8 mouse cellular contexts compared by ENCODE assay signal in the genomic region with DNA sequence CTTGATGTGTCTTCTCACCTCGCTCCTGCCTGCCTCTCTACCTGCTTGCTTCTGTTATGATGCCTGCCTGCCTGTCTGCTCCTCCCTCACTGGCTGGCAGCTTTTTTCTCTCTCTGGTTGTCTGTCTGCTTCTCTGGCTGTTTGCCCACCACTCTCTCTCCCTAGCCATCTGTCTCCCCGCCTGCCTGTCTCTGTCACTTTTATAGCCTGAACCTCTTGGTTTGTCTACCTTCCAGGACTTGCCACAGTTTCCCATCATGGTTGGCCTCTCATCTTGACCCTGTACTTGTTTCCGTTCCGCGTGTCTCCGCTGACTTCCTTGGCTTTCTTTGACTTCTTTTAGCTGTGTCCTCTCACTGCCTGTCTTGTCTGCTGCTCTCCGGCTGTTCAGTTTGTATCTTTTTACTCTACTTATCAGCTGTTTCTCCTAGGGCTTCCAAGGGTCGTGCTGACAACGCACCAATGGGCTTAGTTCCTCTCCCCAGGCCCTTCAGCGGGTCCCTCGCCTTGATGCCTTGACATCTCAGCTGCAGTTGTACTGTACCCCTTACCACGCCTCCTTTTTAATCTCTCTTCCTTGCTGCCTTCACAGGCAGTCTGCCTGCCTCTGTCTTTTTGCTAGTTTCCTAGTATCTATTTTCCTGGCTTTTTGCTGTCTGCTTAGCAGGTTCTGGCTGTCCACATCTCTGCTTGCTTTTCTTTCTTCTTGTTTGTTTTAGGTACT. TPM values are rescaled to one million over a fixed set of nuclear protein-coding genes. Genes with fewer than 3 reads are reported as not detected.
A peak's percentile ranks its signal among the peaks of the same experiment; 100 is the strongest.
DNase-seq lines count a peak whose midpoint lies in the region; ATAC-seq and TF ChIP-seq lines count a peak whose summit lies in the region.

No protein-coding gene starts in this region.

- no peak overlapping the region for H3K4me3 ChIP-seq in embryonic facial prominence, embryonic 11.5 days (ENCODE audit: low read depth, low read length)
- peak overlapping the region; percentile 12; the same call in 1 of the 2 replicates for H3K4me3 ChIP-seq in neural tube, embryonic 15.5 days (replicated peaks)
- H3K4me3 ChIP-seq in gastrocnemius, adult 2 months, result no peak overlapping the region

- H3K4me2 ChIP-seq in embryonic facial prominence, embryonic 11.5 days (ENCODE audit: low read depth, low read length), result peak overlapping the region; percentile 16
- peak overlapping the region; percentile 40 for H3K4me2 ChIP-seq in neural tube, embryonic 15.5 days

- H3K9ac ChIP-seq in embryonic facial prominence, embryonic 11.5 days (replicated peaks; ENCODE audit: low read length), result no peak overlapping the region
- H3K9ac ChIP-seq in neural tube, embryonic 15.5 days (replicated peaks), result peak overlapping the region; percentile 17; the same call in 1 of the 2 replicates

- DNase-seq in adrenal gland, adult 2 months, result peak; percentile 22
- DNase-seq in adrenal gland, postnatal 4 days (ENCODE audit: low spot score in 2 of 2), result no peak
- DNase-seq in CD4-positive helper T cell, adult 2 months (ENCODE audit: low read depth, low spot score), result peak; percentile 52
- DNase-seq in embryonic facial prominence, embryonic 11.5 days (ENCODE audit: low spot score), result no peak
- peak; percentile 86 for DNase-seq in left cerebral cortex, postnatal 4 days
- DNase-seq in gastrocnemius, adult 2 months, result no peak

- no peaks in the 10 kb centered on the region for H3K9me3 ChIP-seq in embryonic facial prominence, embryonic 11.5 days (replicated peaks; ENCODE audit: control insufficient read depth, low read length)
- H3K9me3 ChIP-seq in neural tube, embryonic 15.5 days (replicated peaks), result no peaks in the 10 kb centered on the region

- no peaks in the 10 kb centered on the region for H3K27me3 ChIP-seq in embryonic facial prominence, embryonic 11.5 days (ENCODE audit: control insufficient read depth, insufficient read depth, low read length)
- H3K27me3 ChIP-seq in neural tube, embryonic 15.5 days (replicated peaks), result no peaks in the 10 kb centered on the region

- peak overlapping the region; percentile 9; the same call in 1 of the 2 replicates for H3K27ac ChIP-seq in embryonic facial prominence, embryonic 11.5 days (replicated peaks; ENCODE audit: low read depth, low read length)
- peak overlapping the region; percentile 77 for H3K27ac ChIP-seq in neural tube, embryonic 15.5 days (replicated peaks)
- no peak overlapping the region for H3K27ac ChIP-seq in gastrocnemius, adult 2 months

- intact Hi-C loops in left cerebral cortex, postnatal 4 days (cut with DNase I), result no loop called here
- intact Hi-C loops in gastrocnemius, adult 2 months (cut with DNase I), result no loop called here

- 60% methylated on average over 12 of the region's 12 CpGs for WGBS in embryonic facial prominence, embryonic 11.5 days
- WGBS in neural tube, embryonic 15.5 days, result 26% methylated on average over 12 of the region's 12 CpGs

- no peak for ATAC-seq in embryonic facial prominence, embryonic 11.5 days (replicated peaks; ENCODE audit: insufficient number of reproducible peaks, low FRiP score, low TSS enrichment, low read depth)
- ATAC-seq in inflammation-experienced regulatory T-cells, adult 6 months, result peak; percentile 23
- no peak for ATAC-seq in neural tube, embryonic 15.5 days (ENCODE audit: low FRiP score)

- TF ChIP-seq CTCF in gastrocnemius, adult 2 months (IDR thresholded peaks at IDR 0.05), result no peak

- H3K36me3 ChIP-seq in embryonic facial prominence, embryonic 11.5 days (replicated peaks; ENCODE audit: control insufficient read depth, insufficient read depth, low read depth, low read length), result no peaks in the 10 kb centered on the region; the same call in 1 of the 2 replicates
- peaks cover 5% of the 10 kb centered on the region; the same call in 1 of the 2 replicates for H3K36me3 ChIP-seq in neural tube, embryonic 15.5 days

- H3K4me1 ChIP-seq in embryonic facial prominence, embryonic 11.5 days (ENCODE audit: control insufficient read depth, insufficient read depth, low read length), result no peaks in the 10 kb centered on the region; the same call in 1 of the 2 replicates
- H3K4me1 ChIP-seq in neural tube, embryonic 15.5 days, result peaks cover 36% of the 10 kb centered on the region

RNA-seq across cellular contexts. Expression of gene Chd3, which starts 3.0 kb away (rescaled TPM):
- total RNA-seq in adrenal gland, adult 2 months (2021), result 10 to 100 TPM; 71.0 to 92.8 TPM
- 83.4 and 107 TPM in 2 replicates for polyA plus RNA-seq in adrenal gland, adult 2 months (2012; rRNA removed)
- 100 to 1,000 TPM; 164 to 190 TPM for total RNA-seq in adrenal gland, postnatal 4 days (2021)
- 48.0 and 52.1 TPM in 2 replicates for polyA plus RNA-seq in embryonic facial prominence, embryonic 11.5 days (2014; fragmentation: Nextera tagmentation; extraction: Ambion mirVana)
- 10 to 100 TPM; 30.0 to 68.3 (median 60.9) TPM for polyA plus RNA-seq in inflammation-experienced regulatory T-cells, adult 6 months (2017; shearing (Covaris generic))
- total RNA-seq in left cerebral cortex, postnatal 4 days (2021), result 100 to 1,000 TPM; 552 to 572 TPM
- 70.6 and 76.1 TPM in 2 replicates for polyA plus RNA-seq in neural tube, embryonic 15.5 days (2015; fragmentation: Nextera tagmentation; extraction: Ambion mirVana)
- total RNA-seq in gastrocnemius, adult 2 months (2021), result 1 to 10 TPM; 6.8 to 9.4 TPM

RNA-seq across cellular contexts. Expression of gene Naa38, which starts 23.1 kb away (rescaled TPM):
- total RNA-seq in adrenal gland, adult 2 months (2021), result 100 to 1,000 TPM; 124 to 157 TPM
- 175 and 193 TPM in 2 replicates for polyA plus RNA-seq in adrenal gland, adult 2 months (2012; rRNA removed)
- 100 to 1,000 TPM; 118 to 129 TPM for total RNA-seq in adrenal gland, postnatal 4 days (2021)
- 123 and 135 TPM in 2 replicates for polyA plus RNA-seq in embryonic facial prominence, embryonic 11.5 days (2014; fragmentation: Nextera tagmentation; extraction: Ambion mirVana)
- polyA plus RNA-seq in inflammation-experienced regulatory T-cells, adult 6 months (2017; shearing (Covaris generic)), result 100 to 1,000 TPM; 108 to 130 (median 112) TPM
- total RNA-seq in left cerebral cortex, postnatal 4 days (2021), result 10 to 100 TPM; 60.2 to 63.9 TPM
- 130 and 132 TPM in 2 replicates for polyA plus RNA-seq in neural tube, embryonic 15.5 days (2015; fragmentation: Nextera tagmentation; extraction: Ambion mirVana)
- total RNA-seq in gastrocnemius, adult 2 months (2021), result 10 to 100 TPM; 62.4 to 86.0 TPM

RNA-seq across cellular contexts. Expression of gene Cyb5d1, which starts 23.2 kb away (rescaled TPM):
- total RNA-seq in adrenal gland, adult 2 months (2021), result 10 to 100 TPM; 44.2 to 59.7 TPM
- 10.7 and 11.8 TPM in 2 replicates for polyA plus RNA-seq in adrenal gland, adult 2 months (2012; rRNA removed)
- total RNA-seq in adrenal gland, postnatal 4 days (2021), result 10 to 100 TPM; 42.0 to 44.3 TPM
- polyA plus RNA-seq in embryonic facial prominence, embryonic 11.5 days (2014; fragmentation: Nextera tagmentation; extraction: Ambion mirVana), result 33.3 TPM in 2 replicates
- polyA plus RNA-seq in inflammation-experienced regulatory T-cells, adult 6 months (2017; shearing (Covaris generic)), result 10 to 100 TPM; 13.9 to 20.0 (median 18.4) TPM
- total RNA-seq in left cerebral cortex, postnatal 4 days (2021), result 10 to 100 TPM; 36.3 to 41.1 TPM
- 29.7 and 31.5 TPM in 2 replicates for polyA plus RNA-seq in neural tube, embryonic 15.5 days (2015; fragmentation: Nextera tagmentation; extraction: Ambion mirVana)
- 10 to 100 TPM; 34.9 to 36.0 TPM for total RNA-seq in gastrocnemius, adult 2 months (2021)

RNA-seq across cellular contexts. Expression of gene Tmem88, which starts 25.8 kb away (rescaled TPM):
- total RNA-seq in adrenal gland, adult 2 months (2021), result 10 to 100 TPM; 10.8 to 16.0 TPM
- polyA plus RNA-seq in adrenal gland, adult 2 months (2012; rRNA removed), result 86.3 and 94.7 TPM in 2 replicates
- total RNA-seq in adrenal gland, postnatal 4 days (2021), result 10 to 100 TPM; 23.4 to 27.2 TPM
- 13.6 and 18.1 TPM in 2 replicates for polyA plus RNA-seq in embryonic facial prominence, embryonic 11.5 days (2014; fragmentation: Nextera tagmentation; extraction: Ambion mirVana)
- polyA plus RNA-seq in inflammation-experienced regulatory T-cells, adult 6 months (2017; shearing (Covaris generic)), result 1 to 10 TPM in 1 of 3 experiments, under 1 TPM in 2; 0.40 to 1.0 (median 0.74) TPM
- total RNA-seq in left cerebral cortex, postnatal 4 days (2021), result 1 to 10 TPM; 3.1 to 4.2 TPM
- polyA plus RNA-seq in neural tube, embryonic 15.5 days (2015; fragmentation: Nextera tagmentation; extraction: Ambion mirVana), result 6.2 and 9.1 TPM in 2 replicates
- total RNA-seq in gastrocnemius, adult 2 months (2021), result 1 to 10 TPM; 6.5 to 7.4 TPM

RNA-seq across cellular contexts. Expression of gene Rnf227, which starts 32.0 kb away (rescaled TPM):
- total RNA-seq in adrenal gland, adult 2 months (2021), result 1 to 10 TPM; 3.3 to 6.8 TPM
- polyA plus RNA-seq in adrenal gland, adult 2 months (2012; rRNA removed), result 0.88 and 1.1 TPM in 2 replicates
- total RNA-seq in adrenal gland, postnatal 4 days (2021), result 10 to 100 TPM in 1 of 2 experiments, 1 to 10 TPM in 1; 9.4 to 10.6 TPM
- polyA plus RNA-seq in embryonic facial prominence, embryonic 11.5 days (2014; fragmentation: Nextera tagmentation; extraction: Ambion mirVana), result 23.7 and 25.2 TPM in 2 replicates
- polyA plus RNA-seq in inflammation-experienced regulatory T-cells, adult 6 months (2017; shearing (Covaris generic)), result 1 to 10 TPM; 2.5 to 5.9 (median 4.8) TPM
- total RNA-seq in left cerebral cortex, postnatal 4 days (2021), result 10 to 100 TPM; 77.3 to 89.1 TPM
- polyA plus RNA-seq in neural tube, embryonic 15.5 days (2015; fragmentation: Nextera tagmentation; extraction: Ambion mirVana), result 213 and 250 TPM in 2 replicates
- not detected for total RNA-seq in gastrocnemius, adult 2 months (2021)

Comparison
In these comparisons a context has a peak if more than half of its experiments do, and no peak if none do; other contexts are left out.
1. DNase-seq: peak in adrenal gland, adult 2 months (single experiment), CD4-positive helper T cell, adult 2 months (single experiment) and left cerebral cortex, postnatal 4 days (single experiment); none in adrenal gland, postnatal 4 days (0 of 2), embryonic facial prominence, embryonic 11.5 days (single experiment) and gastrocnemius, adult 2 months (single experiment).
2. RNA of gene Chd3, which starts 3.0 kb away (total RNA-seq): 552 to 572 TPM in left cerebral cortex, postnatal 4 days, 164 to 190 TPM in adrenal gland, postnatal 4 days and 71.0 to 92.8 TPM in adrenal gland, adult 2 months; 6.8 to 9.4 TPM in gastrocnemius, adult 2 months; every median in the first group is over 4 times any median in the second.